Mouse (Mus musculus) embryonic facial prominence, embryonic 15.5 days (tissue): ENCODE data around the gene Dcpp3. TPM values are rescaled to one million over a fixed set of nuclear protein-coding genes. Genes with fewer than 3 reads are reported as not detected.

Experiments
- polyA plus RNA-seq: library from polyadenylated mRNA; unstranded; fragments of >200 nt; fragmentation: Nextera tagmentation; extraction: Ambion mirVana; gene quantifications from 2 replicates; pipeline ENCODE4 v1.2.1, GENCODE M21; 2015

Dcpp3 gene
- polyA plus RNA-seq, 1 experiment from 2014 or later: 1.0 TPM

Other genes starting within 250 kb of the Dcpp3 start
- 95.7 and 102 TPM in 2 replicates for gene Hcfc1r1, start 243.9 kb upstream of the Dcpp3 start, polyA plus RNA-seq
- 42.2 and 42.9 TPM in 2 replicates for gene Thoc6, start 243.6 kb upstream of the Dcpp3 start, polyA plus RNA-seq
- 29.5 and 33.2 TPM in 2 replicates for gene Tnfrsf12a, start 240.0 kb upstream of the Dcpp3 start, polyA plus RNA-seq
- gene Cldn6, start 238.2 kb upstream of the Dcpp3 start, polyA plus RNA-seq: 19.8 and 20.2 TPM in 2 replicates
- 13.8 and 18.3 TPM in 2 replicates for gene Cldn9, start 233.4 kb upstream of the Dcpp3 start, polyA plus RNA-seq
- gene 1520401A03Rik, start 194.7 kb upstream of the Dcpp3 start, polyA plus RNA-seq: 1.0 and 1.1 TPM in 2 replicates
- 49.6 and 55.8 TPM in 2 replicates for gene Pkmyt1, start 191.1 kb upstream of the Dcpp3 start, polyA plus RNA-seq
- 20.9 and 27.2 TPM in 2 replicates for gene Paqr4, start 176.6 kb upstream of the Dcpp3 start, polyA plus RNA-seq
- 36.8 and 38.2 TPM in 2 replicates for gene Kremen2, start 171.6 kb upstream of the Dcpp3 start, polyA plus RNA-seq
- gene Flywch1, start 145.9 kb upstream of the Dcpp3 start, polyA plus RNA-seq: 71.9 and 72.1 TPM in 2 replicates
- 38.3 and 44.0 TPM in 2 replicates for gene Flywch2, start 131.4 kb upstream of the Dcpp3 start, polyA plus RNA-seq
- gene Srrm2, start 126.9 kb upstream of the Dcpp3 start, polyA plus RNA-seq: 489 and 525 TPM in 2 replicates
- 1,038 and 1,104 TPM in 2 replicates for gene Elob, start 88.3 kb upstream of the Dcpp3 start, polyA plus RNA-seq
- 0.49 and 0.85 TPM in 2 replicates for gene Prss33, start 81.4 kb upstream of the Dcpp3 start, polyA plus RNA-seq
- gene Prss32, start 73.6 kb upstream of the Dcpp3 start, polyA plus RNA-seq: 0.12 TPM in 1 of 2 replicates, not detected in the other
- gene Prss41, start 73.3 kb upstream of the Dcpp3 start, polyA plus RNA-seq: 1.8 and 2.0 TPM in 2 replicates
- not detected in 2 replicates for gene Prss21, start 49.4 kb upstream of the Dcpp3 start, polyA plus RNA-seq
- gene Dcpp1, start 36.6 kb upstream of the Dcpp3 start, polyA plus RNA-seq: 3.1 TPM in 1 of 2 replicates, not detected in the other
- not detected in 2 replicates for gene Dcpp2, start 36.6 kb upstream of the Dcpp3 start, polyA plus RNA-seq
- not detected in 2 replicates for gene Sbp, start 24.2 kb downstream of the Dcpp3 start, polyA plus RNA-seq
- gene Sbpl, start 37.8 kb downstream of the Dcpp3 start, polyA plus RNA-seq: not detected in 2 replicates
- 0.18 TPM in 1 of 2 replicates, not detected in the other for gene Prss30, start 63.1 kb downstream of the Dcpp3 start, polyA plus RNA-seq
- 3.2 and 3.4 TPM in 2 replicates for gene Prss22, start 80.6 kb downstream of the Dcpp3 start, polyA plus RNA-seq
- 4.6 and 4.9 TPM in 2 replicates for gene Prss27, start 120.7 kb downstream of the Dcpp3 start, polyA plus RNA-seq
- 62.1 and 64.5 TPM in 2 replicates for gene Kctd5, start 156.0 kb downstream of the Dcpp3 start, polyA plus RNA-seq
- gene Pdpk1, start 233.5 kb downstream of the Dcpp3 start, polyA plus RNA-seq: 39.2 and 40.1 TPM in 2 replicates
- gene Amdhd2, start 246.3 kb downstream of the Dcpp3 start, polyA plus RNA-seq: 35.3 and 37.5 TPM in 2 replicates